Mouse (Mus musculus): ENCODE results near the gene Gpr87.
"Not testable (repeated sequence)": the region's sequence is repeated elsewhere in the genome, so short reads cannot be mapped to it uniquely, and the experiment has no call there.

Gpr87 gene

DNA sequence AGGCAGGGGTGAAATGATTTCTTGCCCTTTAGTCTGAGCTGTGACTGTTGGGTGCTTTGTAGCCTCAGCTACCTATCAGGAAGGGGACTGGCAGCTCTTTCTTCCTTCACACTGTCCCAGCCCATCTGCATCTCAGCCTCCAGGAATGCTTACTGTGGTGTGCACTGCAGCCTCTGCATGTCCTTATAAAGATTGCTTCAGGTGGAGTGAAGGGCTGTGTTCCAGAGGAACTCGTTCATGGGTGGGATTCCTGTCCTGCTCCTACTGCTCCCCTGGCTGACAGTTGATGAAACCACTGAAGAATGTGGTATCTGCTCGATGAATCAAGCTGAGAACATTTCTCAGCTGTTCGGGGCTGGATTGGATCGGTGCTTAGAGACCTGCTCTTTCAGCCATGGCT is 7.6 kb downstream of the Gpr87 start:
- DNase-seq (ENCODE audit: low read depth), result no peak

DNA sequence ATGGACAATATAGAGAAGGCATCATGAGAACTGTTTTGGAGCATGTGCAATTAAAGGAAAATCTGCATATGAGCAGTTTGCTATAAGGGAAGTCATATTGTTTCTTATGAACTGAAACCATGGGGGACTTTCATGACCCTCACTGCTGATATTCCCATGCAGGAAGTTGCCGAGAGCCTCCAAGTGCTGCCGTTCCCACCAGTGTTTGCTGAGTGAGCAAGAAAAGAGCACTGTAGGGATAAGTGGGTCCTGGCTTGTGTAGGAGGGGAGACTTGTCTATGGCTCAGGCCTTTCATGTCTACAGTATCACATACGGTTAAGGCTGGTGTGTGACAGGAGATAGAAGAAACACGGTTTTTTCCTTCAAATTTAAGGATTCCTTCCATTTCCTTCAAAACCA is 9.2 kb downstream of the Gpr87 start:
- DNase-seq (ENCODE audit: low read depth), result no peak

GRCm38 (mm10) chr3:59182129-59182528 is 12.8 kb downstream of the Gpr87 start:
- no peak for DNase-seq (ENCODE audit: low read depth)

DNA sequence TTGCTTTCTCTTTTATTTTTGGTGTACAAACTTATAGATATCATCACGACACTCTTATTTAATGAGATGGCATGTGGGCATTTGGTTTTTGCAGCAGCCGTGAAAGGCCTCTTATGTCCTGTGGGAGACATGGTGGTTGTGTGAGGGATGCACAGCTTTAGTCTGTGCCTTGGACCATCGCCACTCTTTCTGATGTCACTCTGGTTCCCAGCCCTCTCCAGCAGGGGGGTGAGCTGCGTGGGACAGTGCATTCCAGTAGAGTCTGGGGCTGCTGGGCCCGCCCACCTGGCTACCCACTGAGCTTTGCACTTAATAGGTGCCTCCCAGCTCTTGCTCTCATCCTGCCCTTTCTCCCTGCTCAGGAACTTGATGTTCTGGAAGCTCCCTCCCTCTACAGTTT is 13.8 kb downstream of the Gpr87 start:
- DNase-seq (ENCODE audit: low read depth), result no peak

- no peak for DNase-seq (ENCODE audit: low read depth)
Observed at GRCm38 (mm10) chr3:59176871-59177270, 18.0 kb downstream of the Gpr87 start.

- peak; percentile 77 for DNase-seq (ENCODE audit: low read depth)
Observed at GRCm38 (mm10) chr3:59175234-59175633, 19.7 kb downstream of the Gpr87 start.

GRCm38 (mm10) chr3:59174426-59175154 is 20.3 kb downstream of the Gpr87 start:
- DNase-seq (ENCODE audit: low read depth), result no peak

- DNase-seq (ENCODE audit: low read depth), result no peak
Observed at GRCm38 (mm10) chr3:59169921-59170627, 24.8 kb downstream of the Gpr87 start.

GRCm38 (mm10) chr3:59169215-59169614 is 25.7 kb downstream of the Gpr87 start:
- peak; percentile 19 for DNase-seq (ENCODE audit: low read depth)

DNA sequence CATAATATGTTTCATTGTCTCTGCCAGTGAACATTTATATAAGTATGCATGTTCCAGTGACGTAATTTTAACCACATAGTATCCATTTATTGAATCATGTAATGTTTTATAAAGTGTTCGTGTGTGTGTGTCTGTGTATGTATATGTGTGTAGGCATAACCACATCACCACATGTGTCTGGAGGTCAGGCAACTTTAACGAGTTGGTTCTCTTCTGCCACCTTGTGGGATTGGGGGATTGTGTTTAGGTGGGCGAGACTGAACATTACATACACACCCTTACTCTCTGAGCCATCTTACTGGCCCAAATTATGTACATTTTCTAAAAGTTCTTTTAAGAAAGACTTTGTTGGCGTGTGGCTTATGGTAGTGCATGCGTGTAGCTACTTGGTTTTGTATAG is 26.4 kb downstream of the Gpr87 start:
- peak; percentile 17 for DNase-seq (ENCODE audit: low read depth)

DNA sequence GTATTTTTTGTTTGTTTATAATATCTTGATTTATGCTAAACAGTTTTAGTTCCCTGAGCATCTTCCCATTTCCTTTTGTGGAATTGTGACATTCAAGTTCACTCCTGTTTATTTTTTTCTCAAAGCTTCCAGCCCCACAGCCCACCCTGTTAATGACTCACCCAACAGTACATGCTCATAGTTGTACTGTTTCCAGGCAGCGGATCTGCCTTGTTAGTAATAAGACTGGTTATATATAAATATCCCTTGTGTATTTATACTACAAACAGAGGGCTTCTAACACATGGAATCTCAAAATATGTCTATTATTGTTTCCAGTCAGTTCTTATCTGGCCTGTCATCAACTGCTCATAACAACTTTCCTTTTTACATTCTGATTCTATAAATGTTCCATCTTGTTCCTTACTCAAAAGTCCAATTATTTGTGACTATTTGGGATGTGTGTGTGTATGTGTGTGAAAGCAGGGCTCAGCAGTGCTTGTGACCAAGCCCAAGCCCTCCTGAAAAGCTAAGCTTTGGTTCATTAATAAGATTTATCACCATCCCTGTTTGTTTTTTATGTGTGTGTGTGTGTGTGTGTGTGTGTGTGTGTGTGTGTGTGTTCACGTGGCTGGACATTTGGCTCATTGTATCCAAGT is 27.4 kb downstream of the Gpr87 start:
- no peak for DNase-seq (ENCODE audit: low read depth)

- DNase-seq (ENCODE audit: low read depth), result no peak
Observed at GRCm38 (mm10) chr3:59160465-59160864, 34.4 kb downstream of the Gpr87 start.

GRCm38 (mm10) chr3:59157048-59157447 is 37.9 kb downstream of the Gpr87 start:
- no peak for DNase-seq (ENCODE audit: low read depth)

DNA sequence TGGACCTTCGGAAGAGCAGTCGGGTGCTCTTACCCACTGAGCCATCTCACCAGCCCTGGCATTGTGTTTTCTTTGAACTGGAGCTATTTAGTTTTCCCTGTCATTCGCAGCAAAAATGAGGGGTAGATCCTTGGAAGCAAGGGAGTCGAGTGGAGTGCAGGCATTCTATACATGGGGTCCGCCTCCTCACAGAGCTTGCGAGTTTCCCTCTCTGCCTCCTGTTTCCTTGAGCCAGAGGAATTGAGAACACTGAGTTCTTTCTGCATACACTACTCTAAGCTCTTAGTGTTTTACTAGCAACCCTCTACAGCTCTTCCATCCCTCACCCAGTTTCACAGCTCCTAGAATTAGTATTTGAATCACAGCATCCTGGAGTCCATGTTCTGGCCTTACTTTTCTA is 39.5 kb downstream of the Gpr87 start:
- no peak for DNase-seq (ENCODE audit: low read depth)

DNA sequence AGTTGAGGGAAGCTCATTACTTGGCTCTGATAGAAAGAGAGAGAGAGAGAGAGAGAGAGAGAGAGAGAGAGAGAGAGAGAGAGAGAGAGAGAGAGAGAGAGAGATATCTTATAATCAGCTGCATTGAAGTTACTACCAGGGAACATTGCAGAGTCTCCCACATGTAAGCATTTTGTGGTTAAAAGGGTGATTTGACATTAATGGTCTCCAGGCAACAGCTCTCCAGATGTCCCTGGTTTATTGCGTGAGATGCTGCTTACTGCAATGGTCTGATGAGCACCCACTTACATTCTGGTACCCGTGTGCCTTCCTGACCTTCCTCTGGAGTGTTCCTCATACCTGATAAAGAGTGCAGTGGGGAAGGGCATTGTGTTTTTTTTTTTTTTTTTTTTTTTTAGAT is 40.0 kb downstream of the Gpr87 start:
- DNase-seq (ENCODE audit: low read depth), result no peak

DNA sequence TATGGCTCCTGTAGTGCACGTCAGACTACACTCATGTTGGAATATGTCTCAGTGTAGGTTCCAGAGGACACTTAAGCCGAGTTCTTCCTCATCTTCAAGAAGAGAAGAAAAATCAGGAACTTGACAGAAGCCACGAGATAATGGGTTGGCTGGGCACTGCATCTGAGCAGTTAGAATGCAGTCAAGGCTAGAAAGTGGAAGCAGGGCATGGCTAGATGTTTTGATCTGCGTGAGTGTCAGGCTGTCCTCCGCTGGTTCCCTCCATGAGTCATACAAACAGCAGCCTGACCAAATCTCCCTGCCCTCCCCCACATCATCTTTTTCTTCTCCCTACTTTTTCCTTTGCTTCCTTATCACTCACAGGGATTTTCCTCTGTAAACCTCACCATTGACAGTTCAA is 41.5 kb downstream of the Gpr87 start, which contains the start of gene P2ry14:
Gene P2ry14 (minus strand): TSS at position 195 of the 400 bp plus-strand sequence.
- no peak for DNase-seq (ENCODE audit: low read depth)

GRCm38 (mm10) chr3:59150624-59151023 is 44.3 kb downstream of the Gpr87 start:
- no peak for DNase-seq (ENCODE audit: low read depth)

GRCm38 (mm10) chr3:59149646-59150045 is 45.3 kb downstream of the Gpr87 start:
- no peak for DNase-seq (ENCODE audit: low read depth)

DNA sequence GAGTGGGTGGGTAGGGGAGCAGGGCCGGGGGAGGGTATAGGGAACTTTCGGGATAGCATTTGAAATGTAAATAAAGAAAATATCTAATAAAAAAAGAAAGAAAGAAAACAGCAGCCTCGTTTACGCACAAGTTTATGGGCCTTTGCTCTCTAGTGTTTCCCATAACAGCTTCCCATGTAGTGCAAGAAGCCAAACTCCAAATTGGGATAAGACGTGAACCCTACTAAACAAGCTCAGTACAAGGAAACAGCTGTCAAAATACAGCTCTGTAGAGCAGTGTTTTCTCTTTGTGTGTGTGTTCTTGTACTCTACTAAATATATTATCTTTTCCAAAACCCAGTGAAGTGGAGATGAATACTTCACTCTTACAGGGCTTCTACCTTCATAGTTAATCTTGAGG is 49.7 kb downstream of the Gpr87 start:
- no peak for DNase-seq (ENCODE audit: low read depth)

- DNase-seq (ENCODE audit: low read depth), result no peak
Observed at GRCm38 (mm10) chr3:59141507-59142305, 53.2 kb downstream of the Gpr87 start.

DNA sequence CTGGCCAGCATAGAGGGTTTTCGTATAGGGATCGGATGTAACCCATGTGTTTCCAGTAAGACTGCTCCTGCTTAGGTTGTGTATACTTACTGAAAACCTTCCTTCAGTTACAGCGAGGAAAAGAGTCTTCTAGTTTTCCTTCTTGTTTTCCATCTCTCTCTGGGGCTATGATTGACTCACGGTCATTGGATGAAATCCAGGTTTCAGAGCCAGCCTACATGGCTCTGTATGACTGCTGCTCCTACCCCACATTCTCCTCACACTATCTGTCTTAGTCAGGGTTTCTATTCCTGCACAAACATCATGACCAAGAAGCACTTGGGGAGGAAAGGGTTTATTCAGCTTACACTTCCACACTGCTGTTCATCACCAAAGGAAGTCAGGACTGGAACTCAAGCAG is 54.0 kb downstream of the Gpr87 start:
- DNase-seq (ENCODE audit: low read depth), result not testable (repeated sequence)

DNA sequence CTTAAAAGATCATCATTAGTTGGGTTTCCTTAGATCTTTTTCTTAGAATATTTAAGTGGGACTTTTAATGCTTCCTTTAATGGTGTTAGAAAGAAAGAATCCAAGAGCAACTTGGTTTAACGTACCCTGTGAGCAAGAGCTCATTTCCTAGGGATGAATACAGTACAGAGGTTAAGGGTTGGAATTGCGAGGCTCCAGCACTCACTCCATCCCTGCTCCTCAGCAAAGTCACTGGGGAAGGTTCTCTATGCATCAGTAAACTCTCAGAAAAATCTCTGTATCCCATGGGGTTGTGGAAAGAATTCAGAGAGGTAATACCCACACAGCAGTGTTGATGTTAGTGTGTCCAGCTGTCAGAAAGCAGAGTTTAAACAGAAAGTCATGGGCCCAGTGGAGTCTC is 54.8 kb downstream of the Gpr87 start:
- DNase-seq (ENCODE audit: low read depth), result no peak
